Mouse (Mus musculus) adrenal gland, adult 8-10 months (tissue): ENCODE measurements around the gene Pla2g1b. TPM values are rescaled to one million over a fixed set of nuclear protein-coding genes. Genes with fewer than 3 reads are reported as not detected.
"Not testable (repeated sequence)": the region's sequence is repeated elsewhere in the genome, so short reads cannot be mapped to it uniquely, and the experiment has no call there.

ENCODE experiments used
- DNase-seq: peaks from one replicate; pipeline ENCODE4 v3.0.0; 2022
- total RNA-seq, 4 experiments: library from RNA; stranded (reverse); gene quantifications; 2 replicates each; pipeline ENCODE4 v1.2.4; 2022

Gene Pla2g1b
- total RNA-seq, 4 experiments from 2014 or later = 0.93 TPM; not detected in 3

- no peak for DNase-seq
Measured at GRCm38 (mm10) chr5:115507267-115507980, 41.4 kb downstream of the Pla2g1b start.

GRCm38 (mm10) chr5:115507981-115508858 lies 42.2 kb downstream of the Pla2g1b start:
- no peak for DNase-seq

GRCm38 (mm10) chr5:115508859-115509147 lies 42.7 kb downstream of the Pla2g1b start:
- no peak for DNase-seq

DNA sequence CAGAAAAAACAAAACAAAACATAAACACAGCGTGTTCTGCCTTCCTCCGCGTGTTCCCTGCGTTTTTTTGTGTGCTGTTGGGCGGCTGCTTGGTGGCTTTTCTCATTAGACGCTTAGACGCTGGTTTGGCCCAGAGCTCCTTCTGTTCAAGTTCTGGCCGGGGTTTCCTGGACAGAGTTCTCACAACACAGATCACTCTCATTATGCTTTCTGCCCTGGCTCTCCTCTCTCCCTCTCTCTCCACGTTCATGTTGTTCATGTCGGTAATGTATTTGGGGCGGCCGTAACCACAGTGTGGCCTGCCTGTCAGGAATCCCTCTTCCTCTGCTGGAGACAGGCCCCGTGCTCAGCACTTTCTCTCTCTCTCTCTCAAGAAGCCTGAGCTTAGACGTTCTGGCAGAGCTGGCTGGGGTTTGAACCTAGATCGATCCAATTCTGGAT lies 43.3 kb downstream of the Pla2g1b start:
- no peak for DNase-seq

DNA sequence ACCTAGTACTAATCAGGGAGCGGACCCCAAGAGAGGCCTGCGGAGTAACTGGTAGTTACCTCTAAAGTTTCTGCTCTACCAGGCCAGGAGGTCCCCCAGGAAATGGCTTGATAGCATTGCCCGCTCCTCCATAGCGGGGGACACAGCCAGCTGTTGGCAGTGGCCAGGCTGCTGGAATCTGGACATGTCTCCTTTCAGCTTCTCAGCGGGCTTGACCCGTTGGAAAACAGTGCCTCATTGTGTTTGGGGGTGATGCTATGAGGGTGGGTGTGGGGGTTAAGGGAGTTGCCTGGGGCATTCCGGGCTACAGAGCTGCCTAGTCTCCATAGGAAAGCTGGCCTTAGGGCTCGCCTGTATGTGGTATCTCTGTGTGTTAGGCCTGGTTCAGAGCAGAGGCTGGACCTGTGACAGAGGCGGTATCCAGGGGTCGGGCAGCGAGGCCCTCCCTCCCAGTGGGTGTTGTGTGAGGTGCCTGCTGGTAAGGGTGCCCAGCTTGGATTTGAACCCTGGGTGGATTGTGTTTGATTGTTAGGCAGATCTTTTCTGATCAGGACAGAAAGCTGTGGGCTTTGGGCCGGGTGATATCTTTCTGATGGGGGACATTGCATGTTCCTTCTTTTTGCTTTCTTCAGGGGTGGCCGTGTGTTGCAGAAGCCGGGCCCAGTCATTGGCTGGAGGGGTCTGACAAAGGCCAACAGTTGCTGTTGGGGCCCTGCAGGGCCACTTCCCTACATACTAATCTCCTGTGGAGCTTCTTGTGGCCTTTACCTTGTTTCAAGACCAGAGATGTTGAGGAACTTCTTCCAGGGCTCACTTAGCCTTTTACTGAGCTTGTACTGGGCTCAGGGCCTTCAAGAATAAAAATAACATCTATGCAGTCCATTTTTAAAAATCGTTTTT lies 44.0 kb downstream of the Pla2g1b start:
- no peak for DNase-seq

DNA sequence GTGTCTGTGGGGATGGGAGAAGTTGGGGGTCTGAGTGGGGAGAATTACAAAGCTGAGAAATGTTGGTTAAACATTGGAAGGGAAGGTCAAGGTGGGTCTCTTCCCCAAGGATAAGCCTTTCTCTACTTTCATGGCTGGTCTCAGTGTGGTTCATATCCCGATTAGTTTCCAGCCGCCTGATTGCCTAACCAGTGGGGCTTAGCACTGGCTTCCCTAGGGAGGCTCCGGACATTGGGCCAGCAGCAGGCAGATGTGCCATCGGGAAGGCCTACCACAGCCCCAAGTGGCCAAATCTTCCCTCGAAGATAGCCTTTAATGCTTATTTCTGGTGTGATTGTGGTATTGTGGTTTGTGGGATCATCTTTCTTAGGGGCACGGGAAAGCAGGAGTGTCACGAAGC lies 46.3 kb downstream of the Pla2g1b start:
- DNase-seq = no peak

GRCm38 (mm10) chr5:115513246-115513645 lies 47.2 kb downstream of the Pla2g1b start:
- DNase-seq = no peak

GRCm38 (mm10) chr5:115513721-115514120 lies 47.7 kb downstream of the Pla2g1b start:
- no peak for DNase-seq

- DNase-seq = no peak
Measured at GRCm38 (mm10) chr5:115514346-115514745, 48.3 kb downstream of the Pla2g1b start.

DNA sequence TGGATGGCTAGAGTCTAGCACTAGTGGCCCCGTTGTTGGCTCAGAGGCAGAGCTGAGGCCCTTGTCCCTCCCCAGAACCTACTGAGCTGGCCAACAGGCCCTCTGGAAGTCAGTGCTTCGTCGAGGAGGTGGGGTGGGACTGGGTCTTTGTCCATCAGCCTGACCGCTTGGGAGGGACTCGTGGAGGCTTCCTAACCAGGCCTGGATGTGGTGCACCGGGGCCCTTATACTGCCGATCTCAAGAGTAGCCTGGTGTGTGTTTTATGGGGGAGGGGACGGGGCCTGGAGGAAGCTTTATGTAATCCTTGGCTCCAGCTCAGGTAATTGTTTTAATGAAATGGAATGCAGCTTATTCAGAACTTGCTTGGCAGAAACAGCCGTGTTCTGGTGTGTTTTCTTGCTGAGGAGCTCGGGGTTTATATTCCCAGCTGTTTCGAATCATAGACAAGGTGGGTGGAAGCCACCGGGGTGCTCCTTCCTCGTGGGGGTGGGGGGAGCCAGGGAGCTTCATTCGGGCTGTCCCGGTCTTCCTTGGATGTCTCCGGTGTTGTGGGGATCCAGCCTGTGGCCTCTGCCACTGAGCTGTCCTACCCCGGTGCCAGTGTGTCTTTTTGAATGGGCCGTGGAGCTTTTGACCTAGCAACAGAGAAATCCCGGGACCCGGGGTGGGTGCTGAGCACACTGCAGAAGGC lies 49.0 kb downstream of the Pla2g1b start:
- no peak for DNase-seq

- DNase-seq = no peak
Measured at GRCm38 (mm10) chr5:115516081-115516907, 50.2 kb downstream of the Pla2g1b start.

DNA sequence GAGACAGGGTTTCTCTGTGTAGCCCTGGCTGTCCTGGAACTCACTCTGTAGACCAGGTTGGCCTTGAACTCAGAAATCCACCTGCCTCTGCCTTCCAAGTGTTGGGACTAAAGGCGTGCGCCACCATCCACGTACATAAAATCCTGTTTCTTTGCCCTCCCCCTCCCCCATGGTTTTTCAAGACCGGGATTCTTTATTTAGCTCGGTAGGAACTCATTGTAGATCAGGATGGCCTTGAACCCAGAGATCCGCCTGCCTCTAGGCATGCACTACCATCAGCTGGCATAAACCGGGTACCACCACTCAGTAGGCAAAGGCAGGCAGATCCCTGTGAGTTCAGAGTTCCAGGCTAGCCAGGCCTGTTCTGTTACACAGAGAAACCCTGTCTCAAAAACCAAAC lies 50.8 kb downstream of the Pla2g1b start:
- no peak for DNase-seq

DNA sequence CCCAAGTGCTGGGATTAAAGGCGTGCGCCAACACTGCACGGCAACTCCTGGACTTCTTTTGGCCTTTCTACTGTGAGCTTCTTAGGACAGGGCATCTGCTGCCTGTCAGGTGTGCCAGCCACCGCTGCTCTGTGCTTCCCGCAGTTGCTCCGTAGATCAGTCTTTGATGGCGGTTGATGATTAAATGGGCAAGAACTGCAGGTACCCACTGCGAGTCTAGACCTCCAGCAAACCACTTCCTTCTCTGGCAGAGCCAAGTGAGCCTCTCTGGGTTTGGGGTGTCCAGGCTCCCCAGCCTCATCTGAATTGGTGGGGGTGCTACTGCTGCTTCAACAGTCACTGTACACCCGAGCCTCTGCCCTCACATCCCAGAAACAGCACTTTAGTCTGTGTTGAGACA lies 51.4 kb downstream of the Pla2g1b start:
- no peak for DNase-seq

GRCm38 (mm10) chr5:115518214-115518613 lies 52.2 kb downstream of the Pla2g1b start:
- not testable (repeated sequence) for DNase-seq

GRCm38 (mm10) chr5:115520325-115520869 lies 54.3 kb downstream of the Pla2g1b start:
- no peak for DNase-seq

GRCm38 (mm10) chr5:115521553-115522461 lies 55.7 kb downstream of the Pla2g1b start:
- no peak for DNase-seq

- no peak for DNase-seq
Measured at GRCm38 (mm10) chr5:115522531-115522930, 56.5 kb downstream of the Pla2g1b start.

DNA sequence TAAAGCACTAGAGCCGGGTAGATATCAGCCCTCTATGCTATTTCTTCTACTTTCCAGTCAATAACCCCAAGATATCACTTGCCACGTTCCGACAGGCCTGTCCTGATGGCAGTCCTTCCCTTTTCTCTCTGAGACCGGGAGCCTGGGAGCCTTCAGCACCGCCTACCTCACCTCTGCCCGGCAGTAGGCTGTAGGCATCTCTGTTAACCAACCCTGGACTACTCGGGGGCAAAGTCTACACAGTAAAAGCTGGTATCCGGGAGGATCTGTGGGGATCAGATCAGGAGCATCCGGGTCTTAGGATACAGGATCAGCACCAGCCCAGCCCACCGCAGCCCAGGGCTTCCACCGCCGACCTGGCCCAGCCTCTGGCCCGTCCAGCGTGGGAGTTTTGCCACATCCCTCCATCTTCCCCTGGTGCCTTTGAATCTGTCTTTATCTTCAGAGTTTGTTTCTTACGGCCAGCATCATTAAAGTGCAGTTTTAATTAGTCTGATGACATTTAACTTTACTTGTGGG lies 57.0 kb downstream of the Pla2g1b start:
- DNase-seq = no peak

- no peak for DNase-seq
Measured at GRCm38 (mm10) chr5:115523971-115524370, 57.9 kb downstream of the Pla2g1b start.
